Mouse (Mus musculus) liver, embryonic 14.5 days (tissue): ENCODE data around the gene Iqsec1. TPM values are rescaled to one million over a fixed set of nuclear protein-coding genes. Genes with fewer than 3 reads are reported as not detected.
A peak's percentile ranks its signal among the peaks of the same experiment; 100 is the strongest.

ENCODE experiments used
- ATAC-seq: fragments of 200-750 bp; cut with Nextera tagmentation; 2 replicates; pipeline ENCODE4 v1.8.0; 2017; ENCODE audit warnings: moderate number of reproducible peaks, mild to moderate bottlenecking, moderate library complexity; ENCODE audit not compliant: insufficient read depth
- DNase-seq, 3 experiments: peaks; one replicate each; pipeline ENCODE4 v3.0.0-alpha.2; 2012 to 2013; ENCODE audit warnings: low read depth in 3 of 3, low spot score in 3 of 3
- H3K27ac ChIP-seq: fragments of 300-500 bp; sonication (generic); 2 replicates; pipeline ENCODE4 v1.5.1; 2014; ENCODE audit warnings: moderate library complexity, mild to moderate bottlenecking, control low read depth, inconsistent platforms
- H3K27me3 ChIP-seq: fragments of 300-500 bp; sonication (generic); 2 replicates; pipeline ENCODE4 v1.6.1; 2014; ENCODE audit warnings: mild to moderate bottlenecking, low read length, moderate library complexity; ENCODE audit not compliant: control insufficient read depth, insufficient read depth
- H3K36me3 ChIP-seq: fragments of 300-500 bp; sonication (generic); replicated peaks from 2 replicates; pipeline ENCODE4 v1.6.1; 2014; ENCODE audit warnings: low read depth; ENCODE audit not compliant: control insufficient read depth, insufficient read depth
- H3K4me1 ChIP-seq, 2 experiments: fragments of 200-500 bp in 1 of 2; fragments of 300-500 bp in 1 of 2; sonication (generic) in 1 of 2; replicated peaks; 2 replicates each; pipeline ENCODE4 v1.6.1; 2012 to 2014; ENCODE audit warnings: antibody characterized with exemption in 1 of 2, inconsistent platforms in 1 of 2, low read length in 1 of 2; ENCODE audit not compliant: control insufficient read depth in 2 of 2, insufficient read depth in 2 of 2
- H3K4me2 ChIP-seq: fragments of 300-500 bp; sonication (generic); 2 replicates; pipeline ENCODE4 v1.6.1; 2014; ENCODE audit warnings: low read depth, mild to moderate bottlenecking, control low read depth, moderate library complexity
- H3K4me3 ChIP-seq, 2 experiments: fragments of 200-500 bp in 1 of 2; fragments of 300-500 bp in 1 of 2; sonication (generic) in 1 of 2; 2 replicates each; pipeline ENCODE4 v1.5.1; 2012 to 2014; ENCODE audit warnings: low read depth in 2 of 2, low read length in 2 of 2, mild to moderate bottlenecking in 2 of 2, control low read depth in 1 of 2, inconsistent platforms in 1 of 2, moderate library complexity in 1 of 2; ENCODE audit not compliant: insufficient read depth in 1 of 2
- H3K9ac ChIP-seq: fragments of 300-500 bp; sonication (generic); replicated peaks from 2 replicates; pipeline ENCODE4 v1.6.1; 2014; ENCODE audit warnings: mild to moderate bottlenecking, control low read depth, moderate library complexity
- H3K9me3 ChIP-seq: fragments of 300-500 bp; sonication (generic); 2 replicates; pipeline ENCODE4 v1.6.1; 2016; ENCODE audit warnings: low read length, mixed read lengths; ENCODE audit not compliant: control insufficient read depth
- CTCF ChIP-seq: IDR thresholded peaks from 2 replicates; pipeline ENCODE4 v1.5.1; 2016; ENCODE audit warnings: antibody characterized with exemption, low read depth, control low read depth
- EP300 ChIP-seq: IDR thresholded peaks from 2 replicates; pipeline ENCODE4 v1.6.1; 2016; ENCODE audit warnings: antibody characterized with exemption, low read depth
- WGBS: fragments of 180-500 bp; shearing (Covaris S2); extraction: QIAGEN DNeasy Blood & Tissue Kit; methylation state at CpG from one replicate; pipeline ENCODE4 v1.1.7; 2014; ENCODE audit not compliant: insufficient replicate concordance; 5-methylcytosine and 5-hydroxymethylcytosine counted together
- polyA plus RNA-seq, 2 experiments: library from polyadenylated mRNA; depleted of rRNA in 1 of 2; stranded (reverse) in 1 of 2; unstranded in 1 of 2; fragments of >200 nt; fragmentation: Nextera tagmentation in 1 of 2; extraction: Ambion mirVana in 1 of 2; gene quantifications; 2 replicates each; pipeline versions ENCODE4 v1.2.1 to v1.2.3; 2012 to 2014

The Iqsec1 gene
- polyA plus RNA-seq, 2 experiments, result 4.0 to 9.0 TPM

DNA sequence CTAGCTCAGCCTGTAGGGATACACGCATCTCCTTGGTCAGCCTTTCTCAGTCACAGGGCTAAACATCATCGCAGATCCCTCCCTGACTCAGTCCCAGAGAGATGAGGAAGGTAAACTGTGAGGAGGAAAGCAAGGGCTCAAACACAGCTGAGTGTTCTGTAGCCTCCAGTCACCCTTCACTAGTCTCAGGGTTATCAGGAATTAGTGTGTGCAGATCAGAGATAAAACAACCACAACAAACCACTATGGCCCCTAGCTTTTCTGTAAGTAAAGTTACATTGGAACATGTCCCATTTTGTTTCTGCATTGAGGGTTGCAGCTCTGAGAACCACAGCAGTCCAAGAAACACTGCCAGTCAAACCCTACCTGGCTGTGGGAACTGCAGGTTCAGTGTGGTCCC is 148.5 kb downstream of the Iqsec1 start:
- 62% methylated on average over 2 of the region's 2 CpGs for WGBS
- Histone ChIP-seq H3K27ac (no peak overlapping the region), H3K4me2 (no peak overlapping the region), H3K9ac (no peak overlapping the region), H3K36me3 (no peaks in the 10 kb centered on the region), H3K9me3 (no peaks in the 10 kb centered on the region), H3K27me3 (no peaks in the 10 kb centered on the region), H3K4me1 (0 out of 4 replicates have a peak, but pooled peaks cover 0 to 2% of the 10 kb centered on the region in 2 experiments), H3K4me3 (no peak overlapping the region)
- no peak for TF ChIP-seq CTCF
- no peak for TF ChIP-seq EP300
- no peak for ATAC-seq
- no peak for DNase-seq

DNA sequence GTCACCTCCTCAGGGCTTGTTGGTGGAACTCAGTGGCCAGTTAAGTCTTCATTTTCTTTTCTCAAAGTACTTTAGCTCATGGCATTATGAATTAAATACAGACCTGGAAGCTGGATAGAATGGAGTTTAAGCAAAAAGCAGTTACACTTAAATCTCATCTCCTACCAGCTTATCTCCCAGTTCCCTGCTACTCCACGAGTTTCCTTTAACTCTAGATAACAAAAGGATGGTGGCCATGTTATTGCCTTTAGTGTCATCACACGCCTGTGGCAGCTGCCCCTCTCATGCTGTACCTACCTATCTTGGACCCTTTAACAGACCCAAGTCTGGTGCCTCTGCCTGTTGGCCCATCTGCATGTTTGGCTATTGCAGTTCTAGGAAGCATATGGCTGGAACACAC is 151.7 kb downstream of the Iqsec1 start:
- no peak for TF ChIP-seq EP300
- no peak for TF ChIP-seq CTCF
- 2% methylated on average over 2 of the region's 2 CpGs for WGBS
- H3K27me3 ChIP-seq, result no peaks in the 10 kb centered on the region
- 0 out of 4 replicates have a peak, but pooled peaks cover 0 to 2% of the 10 kb centered on the region in 2 experiments for H3K4me1 ChIP-seq
- no peak overlapping the region for H3K4me3 ChIP-seq
- no peak overlapping the region for H3K4me2 ChIP-seq
- H3K27ac ChIP-seq, result no peak overlapping the region
- DNase-seq, result no peak
- H3K9ac ChIP-seq, result no peak overlapping the region
- H3K9me3 ChIP-seq, result no peaks in the 10 kb centered on the region
- no peak for ATAC-seq
- H3K36me3 ChIP-seq, result no peaks in the 10 kb centered on the region

DNA sequence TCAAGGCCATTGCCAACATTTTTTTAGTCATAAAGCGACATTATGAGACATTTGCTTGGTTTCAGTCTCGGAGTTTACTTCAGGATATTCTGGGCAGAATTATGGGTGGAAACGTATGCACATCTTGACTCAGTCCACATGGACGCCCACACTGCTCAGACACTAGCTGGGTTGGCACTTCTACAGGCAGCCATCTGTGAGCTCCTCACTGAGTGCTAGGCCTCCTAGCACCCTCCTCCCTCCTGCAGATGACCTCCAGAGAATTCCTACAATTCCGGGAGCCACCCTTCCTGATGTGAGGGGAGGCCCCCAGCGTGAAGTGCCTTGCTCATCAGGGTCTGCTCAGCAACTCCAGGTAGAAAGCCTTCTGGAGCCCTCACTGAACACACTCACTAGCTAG is 158.9 kb downstream of the Iqsec1 start:
- Histone ChIP-seq H3K4me1 (0 out of 4 replicates have a peak, but pooled peaks cover 0 to 2% of the 10 kb centered on the region in 2 experiments), H3K27me3 (no peaks in the 10 kb centered on the region), H3K9me3 (no peaks in the 10 kb centered on the region), H3K27ac (no peak overlapping the region), H3K36me3 (no peaks in the 10 kb centered on the region), H3K4me2 (no peak overlapping the region), H3K9ac (no peak overlapping the region), H3K4me3 (no peak overlapping the region)
- 59% methylated on average over 6 of the region's 6 CpGs for whole genome bisulfite sequencing
- DNase-seq (no peak), ATAC-seq (no peak)
- no peak for TF ChIP-seq EP300
- TF ChIP-seq CTCF, result no peak

DNA sequence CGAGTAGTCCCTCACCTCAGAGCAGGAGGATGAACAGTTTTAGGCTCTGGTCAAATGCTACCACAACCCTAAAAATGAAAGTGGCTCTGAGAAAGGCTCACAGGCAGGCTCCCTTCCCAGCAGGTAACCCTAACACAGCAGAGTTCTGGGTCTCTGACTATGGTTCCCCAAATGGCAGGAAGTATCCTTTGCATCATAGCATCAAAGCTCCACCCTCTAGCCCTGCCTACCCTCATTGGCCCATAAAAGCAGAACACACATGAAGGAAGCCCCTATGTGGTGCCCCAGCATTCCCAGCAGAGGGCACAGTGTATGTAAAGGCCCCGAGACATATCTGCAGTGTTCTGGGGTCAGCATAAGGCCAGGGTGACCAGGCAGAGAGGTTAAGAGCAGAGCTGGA is 163.4 kb downstream of the Iqsec1 start:
- ATAC-seq (no peak), DNase-seq (peak in 1 of 3 experiments; percentile 9)
- 39% methylated on average over 2 of the region's 2 CpGs for WGBS
- Histone ChIP-seq H3K9ac (no peak overlapping the region), H3K27me3 (no peaks in the 10 kb centered on the region), H3K4me2 (no peak overlapping the region), H3K4me1 (0 out of 4 replicates have a peak, but pooled peaks cover 0 to 2% of the 10 kb centered on the region in 2 experiments), H3K36me3 (no peaks in the 10 kb centered on the region), H3K27ac (no peak overlapping the region), H3K9me3 (no peaks in the 10 kb centered on the region), H3K4me3 (no peak overlapping the region)
- TF ChIP-seq CTCF (peak; percentile 16; the same call in 1 of the 2 replicates), EP300 (no peak)

DNA sequence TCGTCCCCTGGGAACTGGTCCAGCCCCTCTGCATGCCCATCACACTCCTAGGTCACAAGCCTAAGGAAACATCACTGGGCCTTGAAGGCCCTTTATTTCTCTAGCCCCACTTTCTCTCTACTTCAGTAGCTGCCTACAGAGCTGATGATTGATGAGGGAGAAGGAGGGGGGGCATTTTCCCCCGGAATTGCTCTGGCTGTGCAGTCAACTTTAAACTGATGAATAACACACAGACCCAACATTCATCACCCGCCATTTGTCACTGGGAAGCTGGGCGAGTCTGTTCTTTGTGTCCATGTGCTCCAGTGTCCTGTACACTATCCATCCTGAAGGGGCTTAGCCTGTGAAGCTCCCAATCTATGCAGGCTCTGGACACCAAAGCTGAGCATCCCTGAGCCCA is 165.2 kb downstream of the Iqsec1 start:
- Histone ChIP-seq H3K4me2 (no peak overlapping the region), H3K27me3 (no peaks in the 10 kb centered on the region), H3K4me1 (0 out of 4 replicates have a peak, but pooled peaks cover 0 to 2% of the 10 kb centered on the region in 2 experiments), H3K9me3 (no peaks in the 10 kb centered on the region), H3K36me3 (no peaks in the 10 kb centered on the region), H3K27ac (no peak overlapping the region), H3K9ac (no peak overlapping the region), H3K4me3 (no peak overlapping the region)
- no peak for ATAC-seq
- 36% methylated on average over 4 of the region's 4 CpGs for WGBS
- no peak for DNase-seq
- TF ChIP-seq EP300 (no peak), CTCF (no peak)
